Mouse (Mus musculus) adipocyte (in vitro differentiated cells): ENCODE measurements around the gene Pfn3.
A peak's percentile ranks its signal among the peaks of the same experiment; 100 is the strongest.

ENCODE experiments used
- DNase-seq: peaks from one replicate; pipeline ENCODE4 v3.0.0-alpha.2; 2016; ENCODE audit warnings: low spot score

The Pfn3 gene

GRCm38 (mm10) chr13:55430566-55430965 is 15.5 kb upstream of the Pfn3 start:
- no peak for DNase-seq

- peak; percentile 37 for DNase-seq
These were observed 14.3 kb upstream of the Pfn3 start for GRCm38 (mm10) chr13:55429226-55429888.

- no peak for DNase-seq
These were observed 11.6 kb upstream of the Pfn3 start, which contains the start of gene F12 for GRCm38 (mm10) chr13:55426613-55427012. F12 (minus strand) TSS chr13:55426793.

- no peak for DNase-seq
These were observed 6.1 kb upstream of the Pfn3 start for GRCm38 (mm10) chr13:55420933-55421800.

GRCm38 (mm10) chr13:55420018-55420932 is 5.2 kb upstream of the Pfn3 start:
- no peak for DNase-seq

GRCm38 (mm10) chr13:55419142-55419541 is 4.1 kb upstream of the Pfn3 start:
- DNase-seq, result peak; percentile 27

- DNase-seq, result peak; percentile 66
These were observed 3.0 kb upstream of the Pfn3 start for GRCm38 (mm10) chr13:55418004-55418403.

GRCm38 (mm10) chr13:55413333-55413732 is 1.7 kb downstream of the Pfn3 start:
- no peak for DNase-seq

GRCm38 (mm10) chr13:55412643-55413307 is 2.3 kb downstream of the Pfn3 start:
- DNase-seq, result no peak

GRCm38 (mm10) chr13:55411826-55412225 is 3.2 kb downstream of the Pfn3 start:
- DNase-seq, result no peak

- no peak for DNase-seq
These were observed 6.4 kb downstream of the Pfn3 start for GRCm38 (mm10) chr13:55408546-55409120.

- DNase-seq, result no peak
These were observed 7.7 kb downstream of the Pfn3 start for GRCm38 (mm10) chr13:55407341-55407740.

GRCm38 (mm10) chr13:55405783-55406390 is 9.1 kb downstream of the Pfn3 start:
- no peak for DNase-seq

- DNase-seq, result peak; percentile 67
These were observed 9.9 kb downstream of the Pfn3 start for GRCm38 (mm10) chr13:55404853-55405782.

- no peak for DNase-seq
These were observed 10.8 kb downstream of the Pfn3 start for GRCm38 (mm10) chr13:55403935-55404852.

GRCm38 (mm10) chr13:55403266-55403665 is 11.8 kb downstream of the Pfn3 start:
- DNase-seq, result no peak

- DNase-seq, result no peak
These were observed 15.0 kb downstream of the Pfn3 start for GRCm38 (mm10) chr13:55400039-55400346.

GRCm38 (mm10) chr13:55399300-55400038 is 15.6 kb downstream of the Pfn3 start:
- no peak for DNase-seq
